Comparison of ENCODE assay signal across 9 mouse cellular contexts in genomic region chr6:28931636-28932327, GRCm38 (mm10).
A peak's percentile ranks its signal among the peaks of the same experiment; 100 is the strongest.
DNase-seq lines count a peak whose midpoint lies in the region; ATAC-seq and TF ChIP-seq lines count a peak whose summit lies in the region.
"Had no signal": no experiment of that assay in that cellular context is flagged by ENCODE, and none has a peak within 500 bp of the region (broad histone marks: within the 10 kb centered on the region; RNA-seq: fewer than 3 reads in every experiment).

No protein-coding gene starts in this region.

- H3K9ac ChIP-seq in lung, embryonic 15.5 days = no peak overlapping the region
- no peak overlapping the region for H3K9ac ChIP-seq in embryonic facial prominence, embryonic 12.5 days
- no peak overlapping the region for H3K9ac ChIP-seq in intestine, embryonic 14.5 days (ENCODE audit: low read length)
- H3K9ac ChIP-seq: liver, embryonic 14.5 days had no signal

- peaks cover 18% of the 10 kb centered on the region; the same call in 1 of the 2 replicates for H3K4me1 ChIP-seq in lung, embryonic 15.5 days
- peaks cover 3% of the 10 kb centered on the region; the same call in 1 of the 2 replicates for H3K4me1 ChIP-seq in lung, adult 2 months (ENCODE audit: control insufficient read depth, insufficient read depth, low read length)
- peaks cover 17% of the 10 kb centered on the region for H3K4me1 ChIP-seq in embryonic facial prominence, embryonic 12.5 days
- no peaks in the 10 kb centered on the region; the same call in none of the 2 replicates for H3K4me1 ChIP-seq in intestine, embryonic 14.5 days (replicated peaks; ENCODE audit: control insufficient read depth, insufficient read depth, low read length)

- no peak for DNase-seq in lung, adult 2 months
- DNase-seq in intestine, embryonic 14.5 days (ENCODE audit: low spot score) = no peak
- peak; percentile 34 for DNase-seq in retina, embryonic 14.5 days (ENCODE audit: low spot score)
- no peak for DNase-seq in ovary, adult 18-20 months (ENCODE audit: low spot score)
- no peak for DNase-seq in spleen, postnatal 36 days (ENCODE audit: low spot score in 2 of 2)
- no peak for DNase-seq in urinary bladder, adult 18-20 months (ENCODE audit: low spot score in 2 of 2)

- WGBS in lung, embryonic 15.5 days = 4% methylated on average over 9 of the region's 13 CpGs
- 7% methylated on average over 13 of the region's 13 CpGs for WGBS in lung, adult 2 months
- WGBS in embryonic facial prominence, embryonic 12.5 days = 2% methylated on average over 11 of the region's 13 CpGs
- 5% methylated on average over 10 of the region's 13 CpGs for WGBS in intestine, embryonic 14.5 days

- TF ChIP-seq POLR2A in lung, adult 2 months (IDR thresholded peaks at IDR 0.05; ENCODE audit: borderline replicate concordance, extremely low read depth, low read depth, low read length) = no peak

- ATAC-seq in lung, embryonic 15.5 days (ENCODE audit: borderline replicate concordance, extremely low read depth, low FRiP score, low TSS enrichment) = peak; percentile 62; the same call in 1 of the 2 replicates
- peak; percentile 69; the same call in 1 of the 2 replicates for ATAC-seq in embryonic facial prominence, embryonic 12.5 days (ENCODE audit: insufficient number of reproducible peaks, insufficient read depth, low FRiP score, low TSS enrichment)
- peak; percentile 60; the same call in 1 of the 2 replicates for ATAC-seq in intestine, embryonic 14.5 days (replicated peaks; ENCODE audit: low FRiP score, low TSS enrichment, low read depth)

- no peaks in the 10 kb centered on the region for H3K9me3 ChIP-seq in lung, embryonic 15.5 days
- H3K9me3 ChIP-seq in embryonic facial prominence, embryonic 12.5 days = no peaks in the 10 kb centered on the region
- no peaks in the 10 kb centered on the region for H3K9me3 ChIP-seq in intestine, embryonic 14.5 days (ENCODE audit: control insufficient read depth, low read length)

- peak overlapping the region; percentile 61 for H3K4me2 ChIP-seq in lung, embryonic 15.5 days
- peak overlapping the region; percentile 55 for H3K4me2 ChIP-seq in embryonic facial prominence, embryonic 12.5 days (replicated peaks)
- H3K4me2 ChIP-seq in intestine, embryonic 14.5 days (ENCODE audit: low read length) = peak overlapping the region; percentile 36

- H3K27me3 ChIP-seq in lung, embryonic 15.5 days = no peaks in the 10 kb centered on the region
- no peaks in the 10 kb centered on the region for H3K27me3 ChIP-seq in embryonic facial prominence, embryonic 12.5 days
- H3K27me3 ChIP-seq in intestine, embryonic 14.5 days (replicated peaks; ENCODE audit: control insufficient read depth, insufficient read depth, low read length) = no peaks in the 10 kb centered on the region

- no peaks in the 10 kb centered on the region for H3K36me3 ChIP-seq in lung, embryonic 15.5 days
- no peaks in the 10 kb centered on the region for H3K36me3 ChIP-seq in embryonic facial prominence, embryonic 12.5 days
- H3K36me3 ChIP-seq in intestine, embryonic 14.5 days (ENCODE audit: control insufficient read depth, insufficient read depth, low read length) = no peaks in the 10 kb centered on the region

- no peak for TF ChIP-seq CTCF in lung, adult 2 months (IDR thresholded peaks at IDR 0.05; ENCODE audit: insufficient read depth, low read length)

- H3K4me3 ChIP-seq in lung, embryonic 15.5 days = peak overlapping the region; percentile 20; the same call in 1 of the 2 replicates
- no peak overlapping the region for H3K4me3 ChIP-seq in lung, adult 2 months (replicated peaks; ENCODE audit: extremely low read depth, low read depth, low read length)
- peak overlapping the region; percentile 24 for H3K4me3 ChIP-seq in embryonic facial prominence, embryonic 12.5 days
- H3K4me3 ChIP-seq in intestine, embryonic 14.5 days (ENCODE audit: low read depth, low read length) = peak overlapping the region; percentile 16; the same call in 1 of the 2 replicates

- H3K27ac ChIP-seq in lung, embryonic 15.5 days = no peak overlapping the region
- no peak overlapping the region for H3K27ac ChIP-seq in embryonic facial prominence, embryonic 12.5 days
- no peak overlapping the region for H3K27ac ChIP-seq in intestine, embryonic 14.5 days (ENCODE audit: low read depth)
- H3K27ac ChIP-seq: liver, embryonic 14.5 days had no signal
